Mouse (Mus musculus): ENCODE data around the gene Cfl1. TPM values are rescaled to one million over a fixed set of nuclear protein-coding genes. Genes with fewer than 3 reads are reported as not detected.

The Cfl1 gene
- polyA plus RNA-seq, 1 experiment from 2014 or later = 1,341 TPM

- Histone ChIP-seq H3K4me2 (no peak overlapping the region), H3K9me3 (replicated peaks) (no peaks in the 10 kb centered on the region), H3K4me3 (replicated peaks) (no peak overlapping the region), H3K36me3 (peaks cover 53% of the 10 kb centered on the region), H3K27ac (no peak overlapping the region), H3K27me3 (no peaks in the 10 kb centered on the region), H3K9ac (no peak overlapping the region), H3K4me1 (replicated peaks) (peaks cover 9% of the 10 kb centered on the region; the same call in 1 of the 2 replicates)
- 65% methylated on average over 6 of the region's 6 CpGs for WGBS (ENCODE audit: insufficient replicate concordance)
- ATAC-seq (ENCODE audit: low read depth) (no peak), DNase-seq (no peak)
Observed at GRCm38 (mm10) chr19:5466916-5467500, 23.2 kb upstream of the Cfl1 start.

GRCm38 (mm10) chr19:5468374-5468773, 21.9 kb upstream of the Cfl1 start, which contains the start of gene Ctsw:
Ctsw (minus strand) TSS chr19:5468507.
- WGBS (ENCODE audit: insufficient replicate concordance) = 38% methylated on average over 5 of the region's 5 CpGs
- peaks cover 10% of the 10 kb centered on the region for H3K4me1 ChIP-seq (replicated peaks)
- no peak within 1 kb of the TSS for H3K4me2 ChIP-seq
- DNase-seq = no peak
- no peaks in the 10 kb centered on the region for H3K9me3 ChIP-seq (replicated peaks)
- H3K27ac ChIP-seq = no peak within 1 kb of the TSS
- peaks cover 42% of the 10 kb centered on the region for H3K36me3 ChIP-seq
- ATAC-seq (ENCODE audit: low read depth) = no peak
- peaks cover 5% of the 10 kb centered on the region for H3K27me3 ChIP-seq
- no peak within 1 kb of the TSS for H3K9ac ChIP-seq
- H3K4me3 ChIP-seq (replicated peaks) = no peak within 1 kb of the TSS

GRCm38 (mm10) chr19:5471846-5472245, 18.4 kb upstream of the Cfl1 start:
- H3K4me2 ChIP-seq = no peak overlapping the region
- DNase-seq = no peak
- WGBS (ENCODE audit: insufficient replicate concordance) = 56% methylated on average over 5 of the region's 5 CpGs
- H3K36me3 ChIP-seq = peaks cover 8% of the 10 kb centered on the region; the same call in 1 of the 2 replicates
- no peak for ATAC-seq (ENCODE audit: low read depth)
- peaks cover 33% of the 10 kb centered on the region for H3K27me3 ChIP-seq
- H3K4me3 ChIP-seq (replicated peaks) = no peak overlapping the region
- H3K9me3 ChIP-seq (replicated peaks) = no peaks in the 10 kb centered on the region
- no peak overlapping the region for H3K27ac ChIP-seq
- peaks cover 36% of the 10 kb centered on the region for H3K4me1 ChIP-seq (replicated peaks)
- no peak overlapping the region for H3K9ac ChIP-seq

GRCm38 (mm10) chr19:5472857-5473256, 17.4 kb upstream of the Cfl1 start:
- 48% methylated on average over 3 of the region's 3 CpGs for WGBS (ENCODE audit: insufficient replicate concordance)
- no peaks in the 10 kb centered on the region for H3K9me3 ChIP-seq (replicated peaks)
- ATAC-seq (ENCODE audit: low read depth) (no peak), DNase-seq (no peak)
- no peaks in the 10 kb centered on the region for H3K36me3 ChIP-seq
- no peak overlapping the region for H3K4me3 ChIP-seq (replicated peaks)
- peaks cover 36% of the 10 kb centered on the region for H3K27me3 ChIP-seq
- H3K27ac ChIP-seq = no peak overlapping the region
- H3K4me2 ChIP-seq = no peak overlapping the region
- H3K9ac ChIP-seq = no peak overlapping the region
- peaks cover 37% of the 10 kb centered on the region for H3K4me1 ChIP-seq (replicated peaks)

GRCm38 (mm10) chr19:5473720-5474119, 16.5 kb upstream of the Cfl1 start, which contains the start of gene Efemp2:
Efemp2 (plus strand) TSS chr19:5473954.
- Histone ChIP-seq H3K36me3 (no peaks in the 10 kb centered on the region), H3K4me3 (replicated peaks) (peak within 1 kb of the TSS; percentile 57), H3K4me1 (replicated peaks) (peaks cover 30% of the 10 kb centered on the region), H3K4me2 (peak within 1 kb of the TSS; percentile 77), H3K27ac (peak within 1 kb of the TSS; percentile 60), H3K9me3 (replicated peaks) (no peaks in the 10 kb centered on the region), H3K27me3 (peaks cover 36% of the 10 kb centered on the region), H3K9ac (peak within 1 kb of the TSS; percentile 65)
- DNase-seq (peak; percentile 69), ATAC-seq (ENCODE audit: low read depth) (peak; percentile 70)
- 6% methylated on average over 22 of the region's 22 CpGs for WGBS (ENCODE audit: insufficient replicate concordance)

GRCm38 (mm10) chr19:5474281-5475068, 15.8 kb upstream of the Cfl1 start:
- H3K4me2 ChIP-seq = peak overlapping the region; percentile 77
- peaks cover 36% of the 10 kb centered on the region for H3K27me3 ChIP-seq
- H3K4me1 ChIP-seq (replicated peaks) = peaks cover 30% of the 10 kb centered on the region
- peak overlapping the region; percentile 57 for H3K4me3 ChIP-seq (replicated peaks)
- WGBS (ENCODE audit: insufficient replicate concordance) = 2% methylated on average over 52 of the region's 68 CpGs
- ATAC-seq (ENCODE audit: low read depth) = peak; percentile 49
- DNase-seq = no peak
- peak overlapping the region; percentile 60 for H3K27ac ChIP-seq
- H3K36me3 ChIP-seq = no peaks in the 10 kb centered on the region
- peak overlapping the region; percentile 65 for H3K9ac ChIP-seq
- H3K9me3 ChIP-seq (replicated peaks) = no peaks in the 10 kb centered on the region

- Histone ChIP-seq H3K9me3 (replicated peaks) (no peaks in the 10 kb centered on the region), H3K4me3 (replicated peaks) (peak overlapping the region; percentile 57)
Observed at GRCm38 (mm10) chr19:5475069-5475714, 15.1 kb upstream of the Cfl1 start.

GRCm38 (mm10) chr19:5477004-5477667, 13.1 kb upstream of the Cfl1 start:
- Histone ChIP-seq H3K4me1 (replicated peaks) (peaks cover 30% of the 10 kb centered on the region), H3K27ac (no peak overlapping the region), H3K4me3 (replicated peaks) (no peak overlapping the region), H3K9ac (no peak overlapping the region), H3K9me3 (replicated peaks) (no peaks in the 10 kb centered on the region), H3K36me3 (peaks cover 9% of the 10 kb centered on the region), H3K27me3 (peaks cover 36% of the 10 kb centered on the region), H3K4me2 (no peak overlapping the region)
- ATAC-seq (ENCODE audit: low read depth) (no peak), DNase-seq (no peak)
- 71% methylated on average over 10 of the region's 10 CpGs for WGBS (ENCODE audit: insufficient replicate concordance)

More at GRCm38 (mm10) chr19:5475069-5475714, 15.1 kb upstream of the Cfl1 start:
- no peak for ATAC-seq (ENCODE audit: low read depth)
- H3K27me3 ChIP-seq = peaks cover 36% of the 10 kb centered on the region
- H3K4me1 ChIP-seq (replicated peaks) = peaks cover 30% of the 10 kb centered on the region
- H3K9ac ChIP-seq = peak overlapping the region; percentile 65
- peak overlapping the region; percentile 60; the same call in 1 of the 2 replicates for H3K27ac ChIP-seq
- peak overlapping the region; percentile 77 for H3K4me2 ChIP-seq
- DNase-seq = no peak
- H3K36me3 ChIP-seq = no peaks in the 10 kb centered on the region
- 40% methylated on average over 13 of the region's 13 CpGs for WGBS (ENCODE audit: insufficient replicate concordance)

- DNase-seq (no peak), ATAC-seq (ENCODE audit: low read depth) (no peak)
- WGBS (ENCODE audit: insufficient replicate concordance) = 78% methylated on average over 18 of the region's 18 CpGs
- Histone ChIP-seq H3K4me3 (replicated peaks) (no peak overlapping the region), H3K9ac (no peak overlapping the region), H3K4me2 (no peak overlapping the region), H3K27me3 (peaks cover 36% of the 10 kb centered on the region), H3K9me3 (replicated peaks) (no peaks in the 10 kb centered on the region), H3K27ac (no peak overlapping the region), H3K4me1 (replicated peaks) (peaks cover 30% of the 10 kb centered on the region), H3K36me3 (peaks cover 16% of the 10 kb centered on the region)
Observed at GRCm38 (mm10) chr19:5477668-5478300, 12.5 kb upstream of the Cfl1 start.

GRCm38 (mm10) chr19:5480016-5480415, 10.2 kb upstream of the Cfl1 start:
- peaks cover 15% of the 10 kb centered on the region for H3K27me3 ChIP-seq
- H3K4me1 ChIP-seq (replicated peaks) = peaks cover 20% of the 10 kb centered on the region
- 82% methylated on average over 10 of the region's 10 CpGs for WGBS (ENCODE audit: insufficient replicate concordance)
- H3K4me2 ChIP-seq = no peak overlapping the region
- DNase-seq (no peak), ATAC-seq (ENCODE audit: low read depth) (no peak)
- no peak overlapping the region for H3K9ac ChIP-seq
- peaks cover 38% of the 10 kb centered on the region for H3K36me3 ChIP-seq
- no peaks in the 10 kb centered on the region for H3K9me3 ChIP-seq (replicated peaks)
- H3K27ac ChIP-seq = no peak overlapping the region
- H3K4me3 ChIP-seq (replicated peaks) = no peak overlapping the region

All from liver, embryonic 13.5 days (tissue).